Mouse (Mus musculus): ENCODE data around the gene Trpm8. TPM values are rescaled to one million over a fixed set of nuclear protein-coding genes. Genes with fewer than 3 reads are reported as not detected.
A peak's percentile ranks its signal among the peaks of the same experiment; 100 is the strongest.

The Trpm8 gene
- polyA plus RNA-seq, 1 experiment from 2014 or later = not detected

DNA sequence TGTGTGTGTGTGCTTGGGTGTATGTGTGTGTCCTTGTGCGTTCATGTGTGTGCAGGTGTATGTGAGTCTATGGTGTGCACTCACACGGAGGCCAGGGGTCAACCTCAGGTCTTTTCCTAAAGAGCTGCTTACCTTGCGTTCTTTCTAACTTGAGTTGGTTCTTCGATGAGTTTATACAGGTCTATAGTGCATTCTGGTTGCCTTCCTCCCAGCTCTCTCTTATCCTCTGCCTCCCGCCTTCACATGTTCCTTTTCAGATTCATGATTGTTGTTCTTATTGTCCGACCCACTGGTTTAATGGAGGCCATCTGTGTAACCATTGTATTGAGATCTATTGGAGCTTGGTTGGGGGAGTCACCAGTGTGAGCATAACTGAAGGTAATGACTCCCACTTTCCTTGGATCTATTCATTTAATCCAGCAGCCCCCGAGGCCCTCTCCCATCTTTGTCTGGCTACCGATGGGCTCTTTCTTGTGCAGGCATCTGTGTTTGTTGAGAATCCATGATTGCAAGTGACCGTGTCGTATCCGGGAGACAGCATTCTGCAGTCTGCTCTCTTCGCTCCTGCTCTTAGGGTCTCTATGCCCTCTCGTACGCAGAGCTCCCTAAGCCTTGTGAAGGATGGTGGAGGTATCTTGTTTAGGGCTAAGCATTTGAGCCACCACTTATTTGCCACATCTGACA is 24.7 kb downstream of the Trpm8 start:
- Histone ChIP-seq H3K36me3 (no peaks in the 10 kb centered on the region), H3K9ac (no peak overlapping the region), H3K27me3 (replicated peaks) (no peaks in the 10 kb centered on the region), H3K4me1 (no peaks in the 10 kb centered on the region), H3K27ac (no peak overlapping the region), H3K9me3 (peaks cover 90% of the 10 kb centered on the region), H3K4me3 (no peak overlapping the region), H3K4me2 (replicated peaks) (no peak overlapping the region)
- ATAC-seq (ENCODE audit: low FRiP score, low read depth) = no peak; the same call in 1 of the 2 replicates
- 61% methylated on average over 14 of the region's 14 CpGs for WGBS

DNA sequence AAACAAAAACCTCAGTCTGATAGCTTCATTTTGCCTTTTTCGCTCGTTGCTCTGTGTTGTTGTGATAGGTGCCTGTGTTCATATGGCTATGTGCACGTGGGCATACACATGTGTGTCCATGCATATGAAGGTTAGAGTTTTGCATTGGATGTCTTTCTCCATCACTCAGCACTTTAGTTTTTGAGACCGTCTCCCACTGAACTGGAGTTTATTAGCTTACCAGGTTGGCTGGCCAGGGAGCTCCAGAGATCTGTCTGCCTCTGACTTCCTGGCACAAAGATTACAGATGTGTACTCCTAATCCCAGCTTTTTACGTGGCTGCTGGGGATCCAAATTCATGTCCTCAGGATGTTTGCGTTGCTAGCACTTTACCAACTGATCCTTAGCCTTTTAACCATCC is 26.3 kb downstream of the Trpm8 start:
- ATAC-seq (ENCODE audit: low FRiP score, low read depth) = no peak

DNA sequence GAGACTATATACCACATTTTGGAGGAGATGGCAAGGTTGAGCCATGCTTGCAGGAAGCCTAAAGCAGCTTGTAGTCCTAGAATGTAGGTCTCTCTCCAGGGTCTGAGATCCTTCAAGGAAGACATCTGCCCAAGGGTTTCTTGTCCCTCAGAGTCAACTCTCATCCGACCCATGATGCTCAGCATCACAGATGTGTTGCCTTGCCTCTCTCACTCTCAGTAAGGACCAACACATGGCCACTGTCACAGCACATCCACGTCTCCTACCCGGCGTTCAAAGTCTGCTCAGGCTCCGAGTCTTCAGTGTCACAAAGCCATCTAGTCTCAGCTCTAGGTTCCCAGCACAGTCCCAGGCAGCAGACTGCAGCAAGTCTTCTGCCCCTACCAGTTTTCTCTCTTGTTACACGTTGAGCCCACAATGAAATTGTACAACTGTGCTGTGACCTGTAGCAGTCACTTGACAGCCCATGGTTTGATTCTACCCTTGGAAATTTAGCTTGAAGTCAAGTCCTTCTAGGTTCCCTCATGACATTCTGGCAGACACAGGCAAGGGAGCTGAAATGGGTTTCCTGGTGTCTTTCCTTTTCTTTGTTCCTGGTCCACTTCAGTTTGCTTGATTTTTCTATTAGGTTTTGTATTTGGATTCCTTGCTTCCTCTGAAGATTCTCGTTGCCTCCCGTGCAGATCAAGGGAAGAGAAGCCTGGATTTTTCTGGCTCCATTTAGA is 27.0 kb downstream of the Trpm8 start:
- Histone ChIP-seq H3K9me3 (peaks cover 92% of the 10 kb centered on the region), H3K27ac (no peak overlapping the region), H3K4me3 (no peak overlapping the region), H3K27me3 (replicated peaks) (no peaks in the 10 kb centered on the region), H3K4me2 (replicated peaks) (no peak overlapping the region), H3K9ac (no peak overlapping the region), H3K4me1 (no peaks in the 10 kb centered on the region), H3K36me3 (no peaks in the 10 kb centered on the region)
- ATAC-seq (ENCODE audit: low FRiP score, low read depth) = no peak
- WGBS = 61% methylated on average over 8 of the region's 8 CpGs

More for the DNA sequence above, 26.3 kb downstream of the Trpm8 start:
- H3K27me3 ChIP-seq (replicated peaks) = no peaks in the 10 kb centered on the region
- H3K36me3 ChIP-seq = no peaks in the 10 kb centered on the region
- no peak overlapping the region for H3K4me2 ChIP-seq (replicated peaks)
- H3K4me3 ChIP-seq = no peak overlapping the region
- WGBS = 68% methylated on average over 6 of the region's 6 CpGs
- no peak overlapping the region for H3K27ac ChIP-seq
- H3K9ac ChIP-seq = no peak overlapping the region
- H3K4me1 ChIP-seq = no peaks in the 10 kb centered on the region
- H3K9me3 ChIP-seq = peaks cover 91% of the 10 kb centered on the region

DNA sequence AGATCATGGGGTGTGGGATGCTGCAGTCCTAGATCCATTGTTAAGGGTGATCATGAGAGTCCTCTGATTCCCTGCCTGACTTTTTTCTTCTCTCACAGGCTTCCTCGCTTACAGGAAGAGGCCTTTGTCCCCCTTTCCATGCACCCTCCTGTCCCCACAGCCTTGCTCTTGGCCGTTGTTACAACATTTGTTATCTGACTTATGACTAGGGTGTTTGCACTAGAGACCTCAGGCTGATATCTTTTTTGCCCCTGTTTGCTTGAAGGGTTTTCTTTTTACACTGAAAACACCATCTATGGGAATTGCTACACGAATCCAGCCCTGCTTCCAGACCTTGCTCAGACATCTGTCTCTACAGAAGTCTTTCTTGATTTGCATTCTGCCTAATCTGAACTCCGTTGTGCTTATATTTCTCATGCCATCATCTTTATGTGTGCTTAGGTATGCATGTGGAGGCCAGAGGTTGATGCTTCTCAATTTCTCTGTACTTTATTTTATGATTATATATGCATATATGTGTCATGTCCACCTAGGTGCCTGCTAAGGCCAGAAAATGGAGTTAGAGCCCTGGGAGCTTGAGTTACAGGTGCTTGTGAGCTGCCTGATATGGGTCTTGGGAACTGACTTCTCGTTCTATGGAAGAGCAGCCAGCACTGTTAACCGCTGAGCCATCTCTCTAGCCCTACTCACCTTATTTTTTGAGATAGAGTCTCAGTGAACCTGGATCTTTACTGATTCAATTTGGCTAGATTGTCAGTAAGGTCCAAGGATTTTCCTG is 27.7 kb downstream of the Trpm8 start:
- 55% methylated on average over 6 of the region's 6 CpGs for WGBS

DNA sequence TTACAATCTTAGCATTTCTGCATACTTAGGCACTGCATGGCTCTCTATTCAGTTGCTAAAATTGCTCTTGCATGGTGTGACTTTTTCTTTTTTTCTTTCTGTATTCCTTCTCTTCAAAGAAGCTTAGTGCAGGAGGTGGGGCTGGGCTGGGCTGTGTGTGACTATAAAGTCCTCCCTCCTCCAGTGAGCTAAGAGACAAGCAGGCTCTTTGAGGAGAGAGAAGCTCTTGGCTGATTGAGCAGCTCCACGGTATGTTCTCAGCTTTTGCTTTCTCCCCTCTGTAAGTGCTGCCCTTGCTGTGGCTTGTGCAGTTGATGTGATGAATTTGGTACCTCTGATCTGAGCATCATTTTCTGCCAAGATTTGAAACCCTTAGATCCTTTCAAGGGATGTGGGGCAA is 29.1 kb downstream of the Trpm8 start:
- no peak overlapping the region for H3K27ac ChIP-seq
- WGBS = 65% methylated on average over 1 of the region's 1 CpGs
- H3K27me3 ChIP-seq (replicated peaks) = no peaks in the 10 kb centered on the region
- H3K4me2 ChIP-seq (replicated peaks) = no peak overlapping the region
- no peaks in the 10 kb centered on the region for H3K36me3 ChIP-seq
- no peak overlapping the region for H3K4me3 ChIP-seq
- H3K4me1 ChIP-seq = no peaks in the 10 kb centered on the region
- no peak for ATAC-seq (ENCODE audit: low FRiP score, low read depth)
- H3K9ac ChIP-seq = no peak overlapping the region
- peaks cover 82% of the 10 kb centered on the region for H3K9me3 ChIP-seq

More for the DNA sequence above, 27.7 kb downstream of the Trpm8 start:
- H3K4me2 ChIP-seq (replicated peaks) = no peak overlapping the region
- peaks cover 92% of the 10 kb centered on the region for H3K9me3 ChIP-seq
- ATAC-seq (ENCODE audit: low FRiP score, low read depth) = no peak
- no peak overlapping the region for H3K9ac ChIP-seq
- no peaks in the 10 kb centered on the region for H3K27me3 ChIP-seq (replicated peaks)
- H3K36me3 ChIP-seq = no peaks in the 10 kb centered on the region
- H3K4me1 ChIP-seq = no peaks in the 10 kb centered on the region
- no peak overlapping the region for H3K27ac ChIP-seq
- no peak overlapping the region for H3K4me3 ChIP-seq

DNA sequence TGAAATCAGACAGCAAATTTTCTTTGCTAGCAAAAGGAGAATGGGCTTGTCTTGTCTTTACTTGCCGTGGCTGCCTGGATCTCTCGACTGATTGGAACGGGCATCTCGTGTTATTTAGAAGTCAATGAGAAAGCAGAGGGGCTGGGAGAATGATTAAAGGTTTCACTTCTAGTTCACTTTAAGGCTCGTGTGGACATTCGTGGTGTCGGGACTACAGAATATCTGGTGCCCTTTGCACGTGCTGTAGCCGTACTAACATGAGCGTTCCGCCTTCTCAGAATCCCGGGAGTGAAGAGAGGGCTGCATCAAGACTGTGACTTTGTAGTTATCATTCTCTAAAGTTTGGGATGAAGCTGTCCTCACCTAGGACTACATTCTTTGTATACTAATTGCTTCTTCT is 29.7 kb downstream of the Trpm8 start:
- 68% methylated on average over 12 of the region's 12 CpGs for WGBS
- no peaks in the 10 kb centered on the region for H3K27me3 ChIP-seq (replicated peaks)
- no peak overlapping the region for H3K27ac ChIP-seq
- H3K9ac ChIP-seq = no peak overlapping the region
- no peak overlapping the region for H3K4me2 ChIP-seq (replicated peaks)
- ATAC-seq (ENCODE audit: low FRiP score, low read depth) = no peak
- H3K9me3 ChIP-seq = peaks cover 75% of the 10 kb centered on the region
- H3K36me3 ChIP-seq = no peaks in the 10 kb centered on the region
- H3K4me1 ChIP-seq = no peaks in the 10 kb centered on the region
- no peak overlapping the region for H3K4me3 ChIP-seq

DNA sequence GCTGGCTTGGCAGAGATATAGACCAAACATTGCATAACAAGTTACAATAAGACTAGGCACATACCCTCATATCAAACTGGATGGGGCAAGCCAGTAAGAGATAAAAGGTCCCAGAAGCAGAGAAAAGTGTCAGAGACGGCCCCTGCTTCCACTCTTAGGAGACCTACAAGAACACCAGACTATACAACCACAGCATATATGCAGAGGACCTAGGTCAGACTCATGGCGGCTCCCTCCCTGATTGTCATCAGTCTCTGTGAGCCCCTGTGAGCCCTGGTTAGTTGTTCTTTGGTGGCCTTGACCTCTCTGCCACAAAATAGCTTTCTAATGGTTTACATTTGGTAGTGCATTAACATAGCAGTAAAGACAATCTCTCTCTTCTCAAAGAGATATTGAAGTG is 31.6 kb downstream of the Trpm8 start:
- H3K4me3 ChIP-seq = no peak overlapping the region
- WGBS = 48% methylated on average over 2 of the region's 2 CpGs
- ATAC-seq (ENCODE audit: low FRiP score, low read depth) = no peak
- H3K9ac ChIP-seq = no peak overlapping the region
- H3K9me3 ChIP-seq = peaks cover 62% of the 10 kb centered on the region
- no peak overlapping the region for H3K27ac ChIP-seq
- H3K36me3 ChIP-seq = no peaks in the 10 kb centered on the region
- no peaks in the 10 kb centered on the region for H3K27me3 ChIP-seq (replicated peaks)
- no peak overlapping the region for H3K4me2 ChIP-seq (replicated peaks)
- H3K4me1 ChIP-seq = no peaks in the 10 kb centered on the region

DNA sequence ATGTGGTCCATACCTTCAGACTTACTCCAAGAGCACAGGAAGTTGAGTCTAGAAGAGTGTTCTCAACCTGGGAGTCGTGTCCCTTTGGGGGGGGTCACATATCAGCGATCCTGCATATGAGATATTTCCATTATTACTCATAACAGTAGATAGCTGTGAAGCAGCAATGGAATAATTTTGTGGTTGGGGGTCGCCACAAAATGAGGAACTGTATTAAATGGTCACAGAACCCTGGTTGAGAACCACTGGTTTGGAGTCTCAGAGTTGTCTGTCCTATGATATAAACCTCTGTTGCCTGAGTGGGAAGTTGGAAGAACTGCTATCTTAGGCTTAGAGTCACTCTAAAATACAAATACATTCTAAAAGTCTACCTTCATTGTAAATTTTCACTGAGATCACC is 32.4 kb downstream of the Trpm8 start:
- no peak overlapping the region for H3K27ac ChIP-seq
- H3K9me3 ChIP-seq = peaks cover 54% of the 10 kb centered on the region
- H3K27me3 ChIP-seq (replicated peaks) = no peaks in the 10 kb centered on the region
- peak; percentile 1; the same call in 1 of the 2 replicates for ATAC-seq (ENCODE audit: low FRiP score, low read depth)
- H3K4me2 ChIP-seq (replicated peaks) = no peak overlapping the region
- no peak overlapping the region for H3K4me3 ChIP-seq
- H3K36me3 ChIP-seq = no peaks in the 10 kb centered on the region
- 50% methylated on average over 3 of the region's 3 CpGs for WGBS
- no peak overlapping the region for H3K9ac ChIP-seq
- H3K4me1 ChIP-seq = no peaks in the 10 kb centered on the region

DNA sequence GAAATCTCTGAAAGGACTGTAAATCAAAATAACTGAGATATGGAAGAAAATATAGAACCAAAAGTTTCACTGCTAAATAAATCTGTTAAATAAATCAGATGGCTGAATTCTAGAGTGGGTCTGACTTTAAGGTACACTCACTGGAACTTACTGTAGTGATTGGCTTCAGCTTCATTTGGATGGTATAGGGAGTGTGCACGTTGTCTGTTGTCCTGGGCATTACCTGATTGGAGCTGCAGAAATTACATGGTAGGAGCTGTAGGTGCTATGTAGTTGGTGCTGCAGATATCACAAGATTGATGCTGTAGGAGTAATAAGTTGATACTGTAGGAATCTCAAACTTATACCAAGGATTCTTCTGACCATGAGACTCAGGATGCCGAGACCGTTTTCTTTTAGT is 32.9 kb downstream of the Trpm8 start:
- H3K4me3 ChIP-seq = no peak overlapping the region
- no peak overlapping the region for H3K27ac ChIP-seq
- no peaks in the 10 kb centered on the region for H3K36me3 ChIP-seq
- no peak for ATAC-seq (ENCODE audit: low FRiP score, low read depth)
- no peaks in the 10 kb centered on the region for H3K4me1 ChIP-seq
- WGBS = 64% methylated on average over 3 of the region's 3 CpGs
- H3K9ac ChIP-seq = no peak overlapping the region
- H3K4me2 ChIP-seq (replicated peaks) = no peak overlapping the region
- no peaks in the 10 kb centered on the region for H3K27me3 ChIP-seq (replicated peaks)
- peaks cover 50% of the 10 kb centered on the region for H3K9me3 ChIP-seq

DNA sequence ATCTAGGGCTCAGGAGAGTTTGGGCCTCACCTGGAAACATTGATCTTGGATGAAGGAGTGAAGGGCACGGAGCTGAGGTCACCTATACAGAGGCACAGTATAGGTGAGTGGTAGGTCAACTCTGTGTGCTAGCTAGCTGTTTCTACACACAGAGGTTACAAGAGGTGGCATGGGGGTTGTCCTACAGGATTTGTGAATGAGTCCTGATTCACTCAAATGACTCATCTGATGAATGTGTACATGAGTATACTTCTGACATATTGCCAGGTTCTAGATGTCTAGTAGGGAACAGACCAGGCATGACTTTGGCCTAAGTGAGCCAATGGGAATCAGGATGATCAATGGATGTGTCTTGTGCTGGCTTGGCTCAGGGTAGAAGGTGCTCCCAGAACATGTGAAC is 39.8 kb downstream of the Trpm8 start:
- Histone ChIP-seq H3K9ac (no peak overlapping the region), H3K4me2 (replicated peaks) (no peak overlapping the region), H3K4me1 (no peaks in the 10 kb centered on the region), H3K27me3 (replicated peaks) (no peaks in the 10 kb centered on the region), H3K9me3 (no peaks in the 10 kb centered on the region), H3K27ac (no peak overlapping the region), H3K36me3 (no peaks in the 10 kb centered on the region), H3K4me3 (no peak overlapping the region)
- WGBS = 92% methylated on average over 1 of the region's 1 CpGs
- no peak for ATAC-seq (ENCODE audit: low FRiP score, low read depth)

DNA sequence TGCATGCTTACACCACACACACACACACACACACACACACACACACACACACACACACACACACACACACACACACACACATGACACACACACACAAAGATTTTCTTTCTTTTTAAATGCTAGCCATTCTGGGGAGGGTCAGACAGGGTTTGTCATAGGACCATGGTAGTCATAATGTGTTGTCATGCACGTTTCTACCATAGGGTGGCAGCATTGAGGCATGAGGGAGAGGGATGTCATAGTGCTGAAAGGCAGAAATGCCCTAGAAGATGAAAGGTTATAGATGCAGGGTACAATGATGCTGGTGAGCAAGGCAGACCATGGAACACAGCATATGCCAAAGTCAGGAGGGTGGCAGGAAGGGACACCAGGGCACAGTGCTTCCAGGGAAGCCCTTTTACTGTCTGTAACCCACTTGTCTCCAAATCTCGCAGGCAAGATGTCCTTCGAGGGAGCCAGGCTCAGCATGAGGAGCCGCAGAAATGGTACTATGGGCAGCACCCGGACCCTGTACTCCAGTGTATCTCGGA is 41.1 kb downstream of the Trpm8 start:
- no peak overlapping the region for H3K27ac ChIP-seq
- H3K4me2 ChIP-seq (replicated peaks) = no peak overlapping the region
- no peak for ATAC-seq (ENCODE audit: low FRiP score, low read depth)
- H3K9me3 ChIP-seq = no peaks in the 10 kb centered on the region
- H3K27me3 ChIP-seq (replicated peaks) = no peaks in the 10 kb centered on the region
- H3K36me3 ChIP-seq = no peaks in the 10 kb centered on the region
- WGBS = 74% methylated on average over 6 of the region's 6 CpGs
- no peak overlapping the region for H3K9ac ChIP-seq
- H3K4me1 ChIP-seq = no peaks in the 10 kb centered on the region
- no peak overlapping the region for H3K4me3 ChIP-seq

DNA sequence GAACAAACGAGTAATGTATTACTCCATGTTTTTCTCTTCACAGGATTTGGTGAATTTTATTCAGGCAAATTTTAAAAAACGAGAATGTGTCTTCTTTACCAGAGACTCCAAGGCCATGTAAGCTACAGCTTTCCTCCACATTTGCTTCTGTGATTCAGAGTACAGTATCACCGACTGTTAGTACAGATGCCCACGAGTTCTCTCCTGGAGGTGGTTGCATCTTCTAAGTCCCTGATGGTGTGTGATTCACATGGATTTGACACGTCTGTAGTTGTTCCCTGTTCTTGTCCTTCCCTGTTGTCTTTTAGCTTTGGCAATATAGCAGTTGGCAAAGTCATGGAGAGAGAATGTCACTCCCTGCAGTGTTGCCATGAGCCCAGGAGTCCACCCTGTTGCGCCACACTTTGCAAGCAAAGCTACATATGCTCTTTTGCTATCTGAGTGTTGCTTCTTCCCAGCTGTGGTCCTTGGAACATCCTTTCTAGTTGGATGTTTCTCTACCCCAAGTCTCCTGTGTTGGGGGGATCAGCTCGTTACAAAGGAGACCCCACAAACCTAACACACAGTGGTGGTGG is 43.4 kb downstream of the Trpm8 start:
- no peak for ATAC-seq (ENCODE audit: low FRiP score, low read depth)

More for the DNA sequence above, 43.4 kb downstream of the Trpm8 start:
- Histone ChIP-seq H3K9me3 (no peaks in the 10 kb centered on the region), H3K36me3 (no peaks in the 10 kb centered on the region), H3K9ac (no peak overlapping the region), H3K4me2 (replicated peaks) (no peak overlapping the region), H3K27ac (no peak overlapping the region), H3K4me1 (no peaks in the 10 kb centered on the region), H3K27me3 (replicated peaks) (no peaks in the 10 kb centered on the region), H3K4me3 (no peak overlapping the region)
- 82% methylated on average over 7 of the region's 7 CpGs for WGBS

Data from neural tube, embryonic 12.5 days (tissue).